Mouse (Mus musculus) megakaryocyte-erythroid progenitor cell, adult 5-6 weeks (primary cell): Measurements from ENCODE around the gene 1700015G11Rik. TPM values are rescaled to one million over a fixed set of nuclear protein-coding genes. Genes with fewer than 3 reads are reported as not detected.

ENCODE experiments used
- ATAC-seq: replicated peaks from 2 replicates; pipeline ENCODE4 v1.8.0; 2016; ENCODE audit warnings: mild to moderate bottlenecking, inconsistent platforms; ENCODE audit not compliant: severe bottlenecking, poor library complexity, low FRiP score, low TSS enrichment
- total RNA-seq, 2 experiments: library from RNA; stranded (forward) in 1 of 2; stranded (reverse) in 1 of 2; fragments of 200-1000, 215-1000 nt in 1 of 2; fragments of >200 nt in 1 of 2; fragmentation: Nextera tagmentation in 1 of 2; gene quantifications; 2 replicates each; pipeline ENCODE4 v1.2.3; 2014 to 2017

1700015G11Rik gene
- total RNA-seq (2014; fragmentation: Nextera tagmentation) (not detected in 2 replicates), total RNA-seq (2017) (not detected in 2 replicates)

- ATAC-seq, result no peak
These were observed at the start of gene 1700015G11Rik for GRCm38 (mm10) chr7:52015628-52016027. TSS of gene 1700015G11Rik (minus strand) at chr7:52015728.

- no peak for ATAC-seq
These were observed 41.4 kb upstream of the 1700015G11Rik start for GRCm38 (mm10) chr7:52056954-52057353.

- ATAC-seq, result no peak
These were observed 40.7 kb upstream of the 1700015G11Rik start for GRCm38 (mm10) chr7:52056274-52056673.

GRCm38 (mm10) chr7:52055831-52056230 is 40.3 kb upstream of the 1700015G11Rik start:
- no peak for ATAC-seq

GRCm38 (mm10) chr7:52037600-52038582 is 22.4 kb upstream of the 1700015G11Rik start:
- ATAC-seq, result peak; percentile 52; the same call in 1 of the 2 replicates

- no peak for ATAC-seq
These were observed 8.6 kb upstream of the 1700015G11Rik start for GRCm38 (mm10) chr7:52024050-52024626.

- no peak for ATAC-seq
These were observed 6.5 kb upstream of the 1700015G11Rik start for GRCm38 (mm10) chr7:52022039-52022438.

GRCm38 (mm10) chr7:52015180-52015579 is 348 bp downstream of the 1700015G11Rik start:
- no peak for ATAC-seq

- ATAC-seq, result no peak
These were observed 2.1 kb downstream of the 1700015G11Rik start for GRCm38 (mm10) chr7:52013457-52013856.

- no peak for ATAC-seq
These were observed 8.4 kb downstream of the 1700015G11Rik start for GRCm38 (mm10) chr7:52007138-52007537.

GRCm38 (mm10) chr7:52006296-52006630 is 9.3 kb downstream of the 1700015G11Rik start:
- ATAC-seq, result no peak

GRCm38 (mm10) chr7:52005511-52006295 is 9.8 kb downstream of the 1700015G11Rik start, which contains the start of gene Svip:
TSS of gene Svip (minus strand) at chr7:52006018.
- ATAC-seq, result peak; percentile 97

- ATAC-seq, result peak; percentile 98
These were observed 24.5 kb downstream of the 1700015G11Rik start for GRCm38 (mm10) chr7:51991020-51991419.

GRCm38 (mm10) chr7:51986909-51987308 is 28.6 kb downstream of the 1700015G11Rik start:
- ATAC-seq, result no peak

- ATAC-seq, result no peak
These were observed 29.8 kb downstream of the 1700015G11Rik start for GRCm38 (mm10) chr7:51985763-51986162.

GRCm38 (mm10) chr7:51982303-51982702 is 33.2 kb downstream of the 1700015G11Rik start:
- ATAC-seq, result peak; percentile 63

- peak; percentile 81 for ATAC-seq
These were observed 36.3 kb downstream of the 1700015G11Rik start for GRCm38 (mm10) chr7:51979271-51979670.

- peak; percentile 29 for ATAC-seq
These were observed 40.3 kb downstream of the 1700015G11Rik start for GRCm38 (mm10) chr7:51975181-51975580.

- no peak for ATAC-seq
These were observed 42.0 kb downstream of the 1700015G11Rik start for GRCm38 (mm10) chr7:51973526-51973925.

- ATAC-seq, result no peak
These were observed 42.4 kb downstream of the 1700015G11Rik start for GRCm38 (mm10) chr7:51973091-51973490.
